Mouse (Mus musculus) lung, postnatal 25 days (tissue): ENCODE measurements around the gene 9130409I23Rik.

Experiments used
- DNase-seq: peaks from one replicate; pipeline ENCODE4 v3.0.0; 2022; ENCODE audit warnings: low spot score

9130409I23Rik gene

DNA sequence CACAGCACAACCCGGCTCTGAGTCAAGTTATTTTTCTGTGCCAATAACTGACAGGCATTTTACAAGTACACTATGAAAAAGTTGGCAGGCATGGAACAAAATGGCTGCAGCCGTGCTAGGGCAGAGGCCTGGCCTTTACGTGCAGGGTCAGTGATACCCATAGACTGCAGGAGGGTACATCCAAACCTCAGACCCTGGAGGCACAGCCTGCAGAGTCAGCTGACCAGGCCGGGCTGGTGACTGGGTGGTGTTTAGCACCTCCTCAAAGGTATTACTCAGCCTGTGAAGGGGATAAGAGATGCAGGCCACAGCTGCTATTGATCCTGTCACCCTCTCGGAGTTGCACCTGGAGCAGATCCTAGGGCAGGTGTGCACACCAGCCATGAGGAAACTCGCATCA lies at the start of gene 9130409I23Rik:
TSS of gene 9130409I23Rik (plus strand) at position 301 of the 400 bp plus-strand sequence.
- no peak for DNase-seq

DNA sequence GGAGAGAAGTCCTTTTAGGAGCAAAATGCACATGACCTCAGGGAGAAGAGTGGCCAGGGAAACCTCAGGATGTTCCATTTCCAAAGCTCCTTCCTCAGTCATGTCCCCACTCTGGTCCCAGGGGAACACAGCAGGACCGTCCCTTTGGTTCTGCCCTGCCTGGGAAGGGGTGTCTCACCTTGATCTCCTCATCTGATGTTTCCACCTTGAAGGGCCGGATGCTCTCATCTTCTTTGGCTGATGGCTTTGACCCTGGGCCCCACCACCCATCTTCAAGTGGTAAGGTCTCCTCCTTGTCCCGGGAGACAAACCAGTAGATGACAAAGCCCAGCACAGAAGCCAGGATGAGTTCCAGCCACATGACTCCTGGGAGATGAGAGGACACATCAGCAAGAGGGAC lies 49.4 kb upstream of the 9130409I23Rik start:
- DNase-seq = no peak

DNA sequence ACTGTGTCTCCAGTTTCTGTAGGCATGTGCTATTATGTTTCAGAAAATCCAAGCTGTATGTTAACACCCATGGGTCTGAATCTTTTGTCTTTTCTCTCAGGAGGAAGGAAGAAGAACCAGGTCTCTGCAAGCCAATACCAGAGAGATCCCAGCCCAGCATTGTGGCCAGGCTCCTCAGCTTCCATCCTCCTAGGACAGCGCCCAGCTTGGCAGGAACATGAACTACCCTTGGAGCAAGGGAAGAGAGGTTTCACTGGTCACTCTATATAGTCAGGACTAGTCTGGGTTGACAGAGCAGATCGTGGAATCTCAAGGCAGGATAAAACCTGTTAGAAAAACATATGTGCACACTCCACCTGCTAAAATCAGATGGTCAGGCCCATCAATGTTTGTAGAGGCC lies 47.2 kb upstream of the 9130409I23Rik start:
- no peak for DNase-seq

DNA sequence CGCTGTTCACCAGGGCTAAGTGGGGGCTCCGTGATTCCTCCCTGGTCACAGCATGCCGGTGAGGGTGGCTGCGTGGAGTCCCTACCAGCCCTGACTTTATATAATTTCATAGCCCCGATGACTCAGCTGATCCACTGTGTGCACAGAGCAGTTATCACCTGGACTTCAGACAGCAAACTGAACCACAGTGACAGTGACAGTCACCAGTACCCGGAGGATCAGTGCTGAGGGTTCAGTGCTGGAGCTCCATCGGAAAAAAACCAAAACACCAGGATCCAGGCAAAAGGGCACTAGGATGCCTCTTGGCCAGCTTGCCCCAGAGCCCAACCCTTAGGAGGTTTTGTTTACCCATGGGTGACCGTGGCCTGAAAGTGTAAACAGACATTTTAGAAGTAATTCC lies 45.7 kb upstream of the 9130409I23Rik start:
- no peak for DNase-seq

DNA sequence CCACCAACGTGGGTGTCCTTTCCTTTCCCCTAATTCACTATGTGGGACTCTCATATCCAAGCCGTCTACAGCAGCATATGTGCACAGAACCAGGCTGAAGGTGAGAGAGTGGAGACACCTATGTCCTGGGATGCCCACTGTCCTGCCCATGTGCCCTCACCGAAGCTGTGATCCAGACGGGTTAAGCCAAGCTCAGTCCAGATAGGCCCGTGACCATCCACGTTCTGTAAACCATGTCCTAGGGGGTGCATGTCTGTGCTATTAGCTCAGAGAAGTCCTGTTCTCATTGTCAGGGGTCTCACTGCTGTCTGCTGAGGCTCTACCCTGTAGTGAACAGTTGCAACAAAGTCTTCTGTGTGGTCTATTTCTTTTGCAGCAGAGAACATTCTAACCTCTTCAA lies 43.2 kb upstream of the 9130409I23Rik start:
- no peak for DNase-seq

DNA sequence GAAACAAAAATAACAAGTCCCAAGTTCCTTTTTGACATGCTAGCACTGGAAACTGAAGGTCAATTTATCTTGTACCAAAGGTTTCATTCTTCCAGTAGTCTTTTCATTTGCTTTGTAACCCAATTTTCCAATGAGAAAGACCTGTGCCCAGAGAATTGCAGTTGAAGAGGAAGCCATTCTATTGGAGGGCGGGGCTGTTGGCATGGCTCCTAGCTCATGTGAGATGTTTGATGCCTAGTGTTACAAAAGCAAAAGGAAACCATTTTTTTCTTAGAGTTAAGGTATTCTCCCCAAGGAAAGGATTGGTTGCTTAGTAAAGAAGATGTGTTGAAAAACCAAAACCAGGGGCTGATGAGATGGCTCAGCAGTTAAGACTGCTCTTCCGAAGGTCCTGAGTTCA lies 42.8 kb upstream of the 9130409I23Rik start:
- peak; percentile 65 for DNase-seq

DNA sequence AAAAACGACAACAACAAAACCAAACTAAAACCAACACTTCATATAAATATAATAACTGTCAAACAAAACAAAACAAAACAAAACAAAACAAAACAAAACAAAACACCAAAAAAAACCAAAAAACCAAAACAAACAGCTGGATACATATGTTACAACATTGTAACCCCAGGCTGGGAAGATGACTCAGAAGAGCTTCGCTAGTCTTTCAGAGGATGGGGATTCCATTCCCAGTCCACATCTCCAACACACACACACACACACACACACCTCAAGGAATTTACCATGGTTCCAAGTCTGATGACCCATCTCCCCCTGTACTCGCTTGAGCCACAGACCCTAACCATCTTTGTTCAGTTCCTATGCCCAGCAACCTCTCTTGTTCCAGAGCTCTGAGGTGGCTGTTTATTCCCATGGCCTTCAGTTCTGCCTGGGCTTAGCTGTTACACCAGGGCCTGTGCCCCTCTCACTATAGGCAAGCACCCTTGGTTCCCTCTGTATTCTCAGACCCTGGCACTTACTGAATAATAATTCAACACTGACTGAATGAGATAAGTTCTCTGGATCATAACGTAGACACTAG lies 41.9 kb upstream of the 9130409I23Rik start:
- no peak for DNase-seq

DNA sequence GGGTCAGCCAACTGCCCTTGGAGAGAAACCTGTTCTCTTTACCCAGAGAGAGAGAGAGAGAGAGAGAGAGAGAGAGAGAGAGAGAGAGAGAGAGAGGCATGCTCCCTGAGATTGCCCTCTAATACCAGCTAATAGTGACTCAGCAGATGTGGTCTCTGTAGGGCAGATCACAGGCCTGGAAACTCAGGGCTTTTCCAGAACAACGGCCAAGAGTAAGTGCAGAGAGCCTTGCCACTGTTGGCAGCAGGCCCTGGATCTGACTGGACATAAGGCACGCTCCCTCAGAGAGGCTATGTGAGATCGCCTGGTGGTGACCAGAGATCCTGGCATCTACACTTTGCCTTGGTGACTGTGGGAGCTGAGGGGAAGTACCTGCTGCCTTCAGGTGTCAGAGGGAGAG lies 41.3 kb upstream of the 9130409I23Rik start:
- DNase-seq = peak; percentile 70

DNA sequence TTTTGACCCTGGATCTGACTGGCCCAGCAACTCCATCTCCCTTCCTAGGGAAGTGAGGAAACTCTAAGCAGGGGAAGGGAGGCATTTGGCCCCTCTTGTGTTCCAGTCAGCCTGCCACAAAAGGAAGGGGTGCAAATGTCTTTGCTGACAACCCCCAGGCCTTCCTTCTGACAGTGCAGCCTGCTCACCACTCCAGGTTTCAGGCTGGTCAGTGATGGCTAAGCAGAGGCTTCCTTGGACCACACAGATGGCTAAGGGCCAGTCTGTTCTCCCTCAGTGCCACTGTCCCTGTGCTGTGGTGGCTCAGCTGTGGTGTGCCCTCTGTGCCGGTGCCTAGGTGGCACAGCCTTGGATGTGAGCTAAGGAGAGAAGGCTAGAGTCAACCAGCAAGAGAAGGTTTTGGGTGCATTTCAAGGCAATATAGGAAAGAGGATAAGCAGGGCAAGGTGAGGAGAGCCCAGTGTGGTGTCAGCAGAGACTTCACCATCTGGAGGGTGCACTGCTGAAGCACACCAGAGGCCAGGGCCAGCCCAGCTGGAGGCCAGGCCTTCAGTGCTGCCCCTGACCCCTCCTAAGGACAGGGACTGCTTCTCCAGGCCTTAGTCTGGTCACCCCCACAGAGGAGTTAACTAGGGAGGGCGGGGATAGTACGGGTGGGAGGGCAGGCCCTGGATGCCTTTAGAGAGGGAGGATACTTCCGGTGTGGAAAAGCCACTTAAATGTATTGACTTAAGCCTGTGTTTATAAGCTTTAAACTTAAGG lies 40.7 kb upstream of the 9130409I23Rik start:
- DNase-seq = no peak

DNA sequence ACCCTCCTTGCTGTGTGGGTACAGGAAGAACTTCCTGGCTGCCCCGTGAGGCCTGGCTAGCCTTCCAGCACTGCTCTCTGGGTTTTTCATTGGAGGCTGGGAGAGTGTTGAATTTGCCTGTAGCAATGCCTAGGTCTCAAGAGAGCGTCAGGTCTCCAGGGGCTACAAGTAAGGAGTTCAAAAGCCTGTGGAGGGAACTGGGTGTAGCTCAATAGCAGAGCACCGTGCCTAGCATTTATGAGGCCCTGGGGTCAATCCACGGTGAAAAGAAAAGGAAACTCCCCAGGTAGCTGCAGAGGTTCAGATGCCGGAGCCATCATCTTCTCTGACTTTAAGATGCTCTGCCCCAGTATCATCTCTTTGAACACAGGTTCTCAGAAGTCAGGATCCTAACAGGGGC lies 39.4 kb upstream of the 9130409I23Rik start:
- no peak for DNase-seq

DNA sequence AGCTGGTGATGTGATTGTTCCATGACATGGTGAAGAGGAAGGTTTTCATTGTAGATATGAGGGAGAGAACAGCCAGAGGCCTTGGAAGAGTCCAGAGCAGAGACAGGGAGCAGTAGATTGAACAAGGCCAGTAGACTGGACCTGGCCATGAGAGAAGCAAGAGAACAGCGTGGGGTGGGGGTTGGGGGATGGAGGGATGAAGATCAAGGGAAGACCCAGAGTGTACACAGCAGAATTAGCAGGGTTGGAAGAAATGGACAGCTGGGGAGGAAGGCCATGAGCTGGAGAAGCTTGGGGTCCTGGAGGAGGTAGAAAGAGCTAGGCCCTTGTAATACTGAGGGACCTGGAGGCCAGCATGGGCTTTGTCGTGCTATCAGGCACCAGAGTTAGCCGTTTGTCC lies 38.6 kb upstream of the 9130409I23Rik start:
- DNase-seq = no peak

DNA sequence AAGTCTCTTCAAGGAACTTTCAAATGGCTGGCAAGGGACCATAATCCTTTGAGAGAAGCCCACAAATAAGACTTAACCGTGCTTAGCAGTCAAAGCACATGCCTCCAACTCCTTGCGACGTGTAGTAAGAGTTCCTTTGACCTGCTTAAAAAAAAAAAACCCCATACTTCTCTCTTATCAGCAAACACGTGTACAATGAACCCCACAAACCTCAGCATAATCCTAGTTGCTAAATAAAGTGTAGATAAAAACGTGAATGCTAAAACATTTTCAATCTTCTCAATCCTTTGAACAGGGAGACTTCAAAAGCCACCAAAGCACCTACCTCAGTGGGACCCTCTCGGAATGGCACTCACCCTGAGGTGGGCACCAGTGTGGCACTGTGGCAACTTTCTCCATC lies 37.6 kb upstream of the 9130409I23Rik start:
- no peak for DNase-seq

DNA sequence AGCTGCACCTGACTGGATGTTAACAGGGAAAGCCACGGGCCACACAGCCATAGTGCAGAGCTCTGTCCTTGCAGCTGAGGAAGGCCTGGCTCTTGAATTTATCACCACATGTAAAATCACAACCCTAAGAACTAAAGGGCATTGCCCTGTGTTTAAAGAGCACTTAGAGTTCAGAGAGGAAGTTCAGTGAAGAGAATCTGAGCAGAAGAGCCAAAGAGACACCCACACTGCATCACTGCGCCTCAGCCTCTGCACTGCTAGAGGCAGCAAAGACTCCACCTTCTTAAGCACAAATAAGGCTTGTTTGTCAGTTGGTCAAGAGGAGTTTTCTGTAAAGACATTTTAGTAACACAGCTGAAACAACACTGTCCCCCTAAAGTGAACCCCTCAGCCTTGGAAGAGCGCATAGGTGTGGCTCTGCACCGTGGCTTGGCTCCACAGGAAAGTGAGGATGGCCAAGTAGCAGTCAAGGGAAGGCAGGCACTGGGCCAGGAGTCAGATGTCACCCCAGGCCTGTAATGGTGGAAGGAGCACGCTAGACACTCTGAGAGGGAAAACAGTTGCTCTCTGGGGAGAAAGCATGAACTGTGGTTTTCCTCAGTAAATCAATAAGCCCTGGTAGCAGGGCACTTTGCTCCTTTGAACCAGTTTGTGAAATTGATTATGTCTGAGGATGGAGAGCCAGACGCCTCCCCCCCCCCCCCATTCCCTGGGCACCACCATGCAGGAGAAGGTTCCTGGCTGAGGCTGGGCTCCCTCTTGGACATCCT lies 36.1 kb upstream of the 9130409I23Rik start:
- DNase-seq = peak; percentile 54

DNA sequence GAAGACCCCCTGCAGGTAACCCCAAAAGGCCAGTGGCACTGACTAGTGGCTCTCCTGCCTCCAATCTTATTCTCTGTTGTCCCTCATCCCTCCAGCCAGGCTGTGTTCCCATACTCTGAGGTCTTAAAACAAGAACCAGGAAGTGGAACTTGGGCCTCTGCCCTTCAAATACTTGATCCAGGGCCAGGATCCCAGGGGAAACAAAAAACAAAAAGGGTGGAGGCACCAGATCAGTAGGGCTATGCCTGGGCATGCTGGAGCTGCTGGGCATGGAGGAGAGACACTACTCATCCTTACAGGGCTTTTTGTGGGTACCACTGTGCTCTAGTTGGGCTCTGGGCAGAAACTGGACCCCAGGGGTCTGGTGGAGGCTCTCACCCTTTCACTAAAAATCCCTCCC lies 35.5 kb upstream of the 9130409I23Rik start:
- DNase-seq = peak; percentile 93

DNA sequence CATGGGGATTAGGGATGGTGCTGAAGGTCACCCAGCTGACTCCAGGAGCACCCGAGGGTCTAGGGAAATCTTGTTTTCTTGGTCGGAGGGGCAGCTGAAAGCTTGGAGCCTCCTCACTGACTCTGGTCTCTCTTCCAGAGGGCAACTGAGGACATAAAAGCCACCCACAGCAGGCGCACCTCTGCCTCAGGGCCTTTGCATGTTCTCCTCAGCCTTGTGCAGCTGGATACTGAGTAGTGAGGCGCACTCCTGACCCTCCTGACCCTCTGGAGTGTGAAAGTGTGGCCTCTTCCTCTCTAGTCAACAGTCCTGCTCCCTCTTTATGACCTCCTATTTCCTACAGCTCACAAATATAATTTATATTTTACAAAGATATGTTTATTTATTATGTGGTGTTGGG lies 35.0 kb upstream of the 9130409I23Rik start:
- DNase-seq = peak; percentile 27

DNA sequence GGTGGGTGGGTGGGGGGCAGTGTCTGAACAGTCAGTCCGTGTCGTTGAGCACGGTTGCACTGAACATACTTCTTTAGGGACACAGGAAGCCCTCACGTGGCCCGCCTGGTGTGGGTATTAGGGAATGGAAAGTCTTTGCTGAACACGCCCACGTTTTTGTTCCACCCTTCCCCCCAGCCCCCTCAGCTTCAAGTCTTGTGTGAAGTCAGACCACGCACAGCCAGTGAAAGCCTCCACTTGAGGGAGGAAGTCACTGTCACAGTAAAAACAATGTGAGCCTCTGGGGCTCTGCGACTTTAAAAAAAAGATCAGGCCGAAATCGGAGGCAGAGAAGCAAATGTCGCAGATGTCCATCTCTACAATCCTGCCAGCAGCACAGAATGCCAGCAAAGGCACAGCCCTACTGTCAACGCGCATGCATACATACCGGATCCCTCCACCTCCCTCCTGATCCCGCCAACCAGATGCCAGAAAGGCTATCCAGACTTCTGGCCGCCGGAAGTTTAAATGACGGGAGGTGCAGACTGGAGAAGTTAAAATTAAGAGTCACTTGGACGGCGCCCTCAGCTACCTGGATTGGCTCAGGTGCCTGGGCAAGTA lies 34.4 kb upstream of the 9130409I23Rik start:
- peak; percentile 93 for DNase-seq

DNA sequence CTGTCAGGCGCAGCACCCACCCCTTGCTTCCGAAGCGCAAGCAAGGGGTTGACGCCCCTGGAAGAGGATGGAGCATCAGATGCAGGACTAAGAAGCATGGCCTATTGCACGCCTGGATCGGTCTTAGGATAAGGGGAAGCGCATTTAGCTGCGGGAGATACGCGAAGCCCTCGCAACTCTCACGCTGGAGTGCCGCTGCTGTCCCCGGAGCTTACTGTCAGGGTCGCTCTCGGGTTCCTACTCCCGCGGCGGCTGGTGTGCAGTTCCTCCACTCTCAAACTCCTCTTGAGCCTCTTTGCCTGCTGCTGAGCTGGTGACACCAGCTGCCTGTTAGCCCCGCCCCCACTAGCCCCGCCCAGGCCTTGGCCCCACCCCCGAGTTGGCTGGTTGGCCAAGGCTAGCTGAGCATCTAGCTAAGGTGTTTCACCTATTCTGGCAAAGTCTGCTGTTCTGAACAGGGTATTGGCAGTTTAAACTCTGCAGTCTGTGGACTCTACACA lies 33.8 kb upstream of the 9130409I23Rik start:
- peak; percentile 90 for DNase-seq

DNA sequence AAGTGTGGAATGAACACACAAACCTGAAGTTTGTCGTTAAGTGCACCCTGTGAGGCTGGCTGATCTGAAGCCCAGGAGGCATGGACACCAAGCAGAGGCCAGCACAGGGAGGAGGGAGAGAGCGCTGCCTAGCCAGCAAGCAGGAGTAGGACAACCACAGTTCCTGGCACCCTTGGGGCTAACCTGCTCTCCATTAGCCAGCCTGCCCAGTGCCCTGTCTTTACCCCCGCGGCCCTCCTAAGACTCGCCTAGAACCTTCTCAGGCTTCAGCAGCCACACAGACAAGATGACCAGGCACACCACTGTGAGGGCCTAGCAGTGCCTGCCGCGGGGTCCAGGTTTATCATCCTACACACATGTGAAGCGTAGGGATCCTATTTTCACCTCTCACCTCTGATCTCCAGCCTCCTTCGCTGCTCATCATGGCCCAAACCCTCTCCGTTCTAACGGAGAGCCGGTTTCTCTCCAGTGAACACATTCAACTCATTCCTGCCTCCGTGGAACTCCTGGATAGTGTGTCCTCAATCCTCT lies 33.1 kb upstream of the 9130409I23Rik start:
- DNase-seq = no peak

DNA sequence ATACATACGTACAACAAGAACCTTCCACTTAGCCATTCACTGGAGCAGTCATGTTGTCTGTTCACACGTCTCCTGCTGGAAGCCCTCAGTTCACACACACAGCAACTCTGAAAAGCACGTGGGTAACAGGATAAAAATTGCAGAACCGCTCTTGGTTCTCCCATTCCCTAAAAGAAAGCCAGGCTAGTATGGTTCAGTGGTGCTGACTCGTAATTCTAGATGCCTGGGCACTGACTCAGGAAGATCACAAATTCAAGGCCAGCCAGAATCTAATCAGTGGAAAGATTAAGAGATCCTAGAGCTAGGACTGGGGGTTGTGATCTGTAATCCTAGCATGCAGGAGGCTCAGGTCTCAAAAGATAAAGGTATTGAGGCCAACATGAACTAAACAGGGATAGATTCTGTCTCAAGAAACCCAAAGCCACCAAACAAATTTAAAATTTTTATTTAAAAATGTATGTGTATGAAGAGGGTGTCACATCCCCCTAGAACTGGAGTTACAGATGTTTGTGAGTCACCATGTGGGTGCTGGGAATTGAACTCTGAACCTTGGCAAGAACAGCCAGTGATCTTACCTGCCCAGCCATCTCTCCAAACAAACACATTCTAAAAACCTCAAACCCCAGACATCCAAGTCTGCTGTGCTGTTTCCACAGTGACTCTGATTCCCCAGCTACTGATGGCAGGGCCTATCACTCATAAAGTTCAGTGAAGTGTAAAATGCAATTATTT lies 30.1 kb upstream of the 9130409I23Rik start, which contains the start of gene Ephx1:
TSS of gene Ephx1 (minus strand) at position 149 of the 732 bp plus-strand sequence.
- DNase-seq = no peak

DNA sequence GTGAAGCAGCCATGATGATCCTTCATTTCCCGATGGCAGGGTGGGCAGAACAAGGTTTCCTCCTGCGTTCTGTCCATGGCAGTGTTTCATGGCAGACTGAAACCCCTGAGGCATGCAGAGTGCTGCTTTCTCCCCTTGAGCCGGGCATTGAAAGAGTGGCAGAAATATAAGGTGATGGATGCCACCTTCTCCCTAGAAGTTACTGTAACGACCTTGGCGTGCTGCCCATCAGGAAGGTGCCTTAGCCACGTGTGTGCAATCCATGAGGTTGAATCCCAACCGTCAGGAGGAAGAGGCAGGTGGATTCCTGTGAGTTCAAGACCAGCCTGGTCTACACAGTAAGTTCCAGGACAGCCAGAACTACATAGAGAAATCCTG lies 29.6 kb upstream of the 9130409I23Rik start:
- DNase-seq = no peak

DNA sequence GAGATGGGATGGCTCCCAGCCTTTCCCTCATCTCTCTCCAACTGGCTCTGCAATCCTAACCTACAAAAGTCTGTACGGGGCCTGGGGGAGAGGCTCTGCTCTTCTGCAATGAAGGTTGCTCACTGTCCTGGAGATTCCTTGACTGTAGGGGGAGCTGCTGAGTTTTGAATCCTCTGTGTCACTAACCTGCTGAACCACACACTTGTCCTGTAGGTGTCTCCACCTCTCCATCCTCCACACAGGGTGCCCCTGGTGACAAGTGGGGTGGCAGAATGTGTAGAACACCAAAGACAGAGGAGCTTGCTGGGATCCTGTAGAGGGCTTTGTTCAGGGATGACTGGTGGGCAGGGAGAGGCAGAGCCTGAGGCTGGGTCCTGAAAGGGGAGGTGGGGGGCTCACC lies 28.8 kb upstream of the 9130409I23Rik start:
- DNase-seq = peak; percentile 88
